Mouse (Mus musculus) kidney, postnatal 4 days (tissue): Measurements from ENCODE around the gene Kcnj11.

ENCODE experiments used
- DNase-seq, 2 experiments: peaks; one replicate each; pipeline ENCODE4 v3.0.0; 2021; ENCODE audit warnings: mixed read lengths in 2 of 2

Gene Kcnj11

DNA sequence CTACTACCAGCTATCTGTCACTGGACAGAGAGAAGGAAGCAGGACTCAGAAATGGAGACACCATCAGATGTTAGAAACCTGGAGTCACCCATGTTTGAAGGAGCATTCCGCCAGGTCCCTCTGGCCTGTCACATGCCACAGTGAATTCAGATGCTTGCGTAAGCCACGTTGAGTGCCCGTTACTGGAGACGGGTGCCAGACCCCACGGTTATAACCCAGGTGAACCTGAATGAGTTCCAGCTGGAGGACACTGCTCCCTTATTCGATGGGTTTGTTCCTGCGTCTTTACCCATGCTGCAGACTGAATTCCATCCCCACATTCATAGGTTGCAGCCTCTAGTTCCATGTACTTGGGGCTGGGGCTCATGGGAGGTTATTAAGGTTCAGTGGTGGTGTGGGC lies 3.2 kb upstream of the Kcnj11 start:
- DNase-seq: no peak

- DNase-seq: no peak
Measured at GRCm38 (mm10) chr7:46103075-46103591, 2.6 kb upstream of the Kcnj11 start.

DNA sequence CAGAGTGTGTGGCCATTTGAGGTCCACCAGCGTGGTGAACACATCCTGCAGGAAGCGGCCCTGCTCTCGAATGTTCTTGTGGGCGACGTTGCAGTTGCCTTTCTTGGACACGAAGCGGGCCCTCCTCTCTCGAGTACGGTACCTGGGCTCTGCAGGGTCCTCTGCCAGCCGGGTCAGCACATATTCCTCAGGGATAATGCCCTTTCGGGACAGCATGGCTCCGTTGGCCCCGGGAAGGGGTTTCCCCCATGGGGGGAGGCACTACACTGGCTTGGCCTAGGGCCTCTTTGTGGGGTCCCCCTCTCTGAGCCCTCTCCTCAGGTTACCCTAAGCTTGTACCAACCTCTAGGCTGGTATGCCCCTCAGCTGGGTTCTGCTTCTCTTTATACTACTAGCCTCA lies 882 bp downstream of the Kcnj11 start:
- no peak for DNase-seq

GRCm38 (mm10) chr7:46098919-46099286 lies 1.7 kb downstream of the Kcnj11 start:
- no peak for DNase-seq

- DNase-seq: no peak
Measured at GRCm38 (mm10) chr7:46098221-46098918, 2.2 kb downstream of the Kcnj11 start.

DNA sequence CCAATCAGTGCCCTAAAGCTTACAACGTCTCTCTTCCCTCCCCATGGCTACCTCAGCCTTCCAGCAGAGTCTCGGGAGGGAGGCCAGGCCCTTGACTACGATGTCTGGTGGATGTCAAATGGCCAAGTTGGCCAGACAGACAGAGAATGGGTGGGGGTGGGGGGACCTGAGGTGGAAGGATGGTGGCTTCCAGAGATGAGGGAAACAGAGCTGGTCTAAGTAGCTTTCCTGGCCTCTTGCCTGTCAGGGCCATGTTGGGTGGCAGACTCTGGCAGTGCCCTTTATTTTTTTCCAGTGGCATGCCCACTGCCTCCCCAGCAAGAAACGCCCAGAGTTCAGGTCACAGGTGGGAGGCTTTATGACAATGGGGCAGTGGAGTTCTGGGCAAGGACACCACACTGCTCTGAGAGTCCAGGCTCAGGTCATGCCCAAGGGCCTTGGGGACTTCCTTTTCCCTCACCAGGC lies 3.2 kb downstream of the Kcnj11 start:
- DNase-seq: no peak

GRCm38 (mm10) chr7:46096136-46096535 lies 4.4 kb downstream of the Kcnj11 start:
- DNase-seq: peak; percentile 78 to 80

- no peak for DNase-seq
Measured at GRCm38 (mm10) chr7:46092803-46093202, 7.8 kb downstream of the Kcnj11 start.

GRCm38 (mm10) chr7:46088241-46088640 lies 12.3 kb downstream of the Kcnj11 start:
- DNase-seq: no peak

GRCm38 (mm10) chr7:46086378-46086777 lies 14.2 kb downstream of the Kcnj11 start:
- DNase-seq: no peak

GRCm38 (mm10) chr7:46084839-46085513 lies 15.6 kb downstream of the Kcnj11 start:
- DNase-seq: peak; percentile 54 to 64

DNA sequence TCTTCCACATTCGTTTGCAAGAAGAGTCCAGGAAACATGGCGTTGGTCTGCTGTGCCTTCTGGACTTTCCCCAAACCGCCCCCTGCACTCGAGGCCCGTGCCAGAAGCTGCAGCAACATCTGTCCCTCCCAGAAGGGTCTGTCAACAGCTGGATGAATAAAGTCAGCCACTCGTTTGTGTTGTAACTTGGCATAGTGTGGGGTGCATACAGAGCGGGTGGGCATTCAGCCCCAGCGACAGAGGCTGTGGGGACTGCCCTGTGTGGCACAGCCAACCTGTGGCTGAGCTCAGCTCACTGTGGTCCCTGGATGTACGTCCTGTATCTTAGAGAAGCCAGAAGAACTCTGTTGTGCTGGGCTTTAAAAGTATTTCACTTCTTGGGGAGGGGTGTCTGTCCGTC lies 16.5 kb downstream of the Kcnj11 start:
- DNase-seq: no peak

DNA sequence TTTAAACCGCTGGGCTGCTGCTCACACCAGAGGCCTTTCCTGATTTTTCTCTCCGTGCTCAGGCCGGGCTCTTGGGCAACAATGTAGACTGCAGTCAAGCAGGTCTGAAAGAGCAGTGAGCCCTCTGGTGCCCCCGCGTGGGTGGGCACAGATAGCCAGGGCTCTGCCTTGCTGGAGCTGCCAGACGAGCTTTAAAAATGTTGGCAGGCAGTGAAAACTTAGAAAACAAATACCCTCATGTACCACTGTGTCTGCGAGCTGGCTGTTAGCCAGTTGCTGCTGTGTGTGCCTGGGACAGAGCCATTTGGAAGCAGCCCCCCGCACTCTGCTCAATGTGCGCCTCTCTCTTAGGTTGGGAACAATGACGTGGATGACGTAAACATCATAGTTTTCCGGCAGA lies 22.9 kb downstream of the Kcnj11 start:
- DNase-seq: no peak

- DNase-seq: no peak
Measured at GRCm38 (mm10) chr7:46076844-46077243, 23.7 kb downstream of the Kcnj11 start.

DNA sequence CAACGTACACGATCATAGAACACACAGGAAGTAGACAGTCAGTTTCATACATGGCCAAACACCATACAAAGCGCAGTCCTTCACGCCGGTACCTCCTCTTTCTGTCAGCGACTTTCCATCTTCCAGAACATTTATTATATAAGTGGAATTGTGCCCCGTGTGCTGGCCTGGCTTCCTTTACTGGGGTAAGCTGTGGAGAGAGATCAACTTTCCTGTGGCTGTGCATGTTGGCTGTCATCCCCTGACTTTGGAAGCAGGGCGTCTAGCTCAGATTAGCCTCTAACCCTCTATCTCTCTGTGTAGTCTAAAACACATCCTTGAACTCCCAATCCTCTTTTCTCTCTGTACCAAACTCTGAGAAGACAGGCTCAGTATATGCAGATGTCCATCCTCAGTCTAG lies 31.7 kb downstream of the Kcnj11 start:
- DNase-seq: no peak

GRCm38 (mm10) chr7:46063296-46063695 lies 37.3 kb downstream of the Kcnj11 start:
- no peak for DNase-seq

- no peak for DNase-seq
Measured at GRCm38 (mm10) chr7:46061614-46062013, 39.0 kb downstream of the Kcnj11 start.

GRCm38 (mm10) chr7:46060688-46061087 lies 39.9 kb downstream of the Kcnj11 start:
- no peak for DNase-seq

DNA sequence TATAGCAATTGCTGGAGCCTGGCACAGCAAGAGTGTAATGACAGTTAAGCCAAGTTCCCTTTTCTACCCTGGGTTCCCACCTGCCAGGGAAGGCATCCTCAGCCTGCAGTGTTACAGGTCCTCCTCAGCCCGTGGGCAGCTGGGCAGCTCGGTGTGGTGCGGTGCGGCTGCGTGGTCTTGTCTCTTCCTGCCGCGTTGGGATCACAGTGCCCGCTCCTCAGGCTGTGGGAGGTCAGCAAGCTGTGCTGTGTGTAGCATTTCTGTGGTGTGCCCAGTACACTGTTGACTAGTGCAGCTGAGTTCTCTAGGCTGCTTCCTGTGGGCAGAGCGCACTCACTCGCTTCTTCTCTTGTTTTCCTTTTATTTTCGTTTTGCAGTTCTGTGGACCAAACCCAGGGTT lies 41.7 kb downstream of the Kcnj11 start:
- DNase-seq: no peak

- DNase-seq: no peak
Measured at GRCm38 (mm10) chr7:46053566-46053965, 47.0 kb downstream of the Kcnj11 start.

DNA sequence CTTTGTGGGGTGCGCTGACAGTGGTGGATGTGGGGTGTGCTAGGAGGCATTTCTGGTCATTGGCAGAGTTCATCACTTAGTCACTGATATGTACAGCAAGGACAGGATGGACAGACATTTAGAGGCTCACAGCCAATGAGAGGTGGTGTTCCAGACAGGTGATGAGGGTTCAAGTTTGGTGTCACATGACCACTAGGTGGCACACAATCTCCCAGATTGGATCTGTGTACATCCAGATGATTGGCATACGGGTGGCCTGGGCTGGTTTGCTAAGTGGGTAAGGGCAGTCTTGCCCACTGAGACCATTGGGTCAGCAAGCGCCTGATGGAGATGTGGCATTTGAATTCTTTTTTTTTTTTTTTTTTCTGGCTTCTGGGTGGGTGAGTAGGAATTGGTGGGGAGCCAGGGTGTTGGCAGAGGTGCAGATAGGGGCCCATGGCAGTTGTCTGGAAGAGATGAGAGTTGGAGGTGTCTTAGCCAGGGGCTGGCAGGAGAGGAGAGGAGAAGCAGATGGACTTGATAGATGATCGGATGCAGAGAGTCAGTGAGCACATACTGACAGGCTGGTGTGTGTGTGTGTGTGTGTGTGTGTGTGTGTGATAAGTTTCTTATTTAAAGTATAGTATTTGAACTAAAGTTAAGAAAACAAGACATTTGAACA lies 48.3 kb downstream of the Kcnj11 start:
- DNase-seq: peak in 1 of 2 experiments; percentile 14

- DNase-seq: no peak
Measured at GRCm38 (mm10) chr7:46049981-46050380, 50.6 kb downstream of the Kcnj11 start.

DNA sequence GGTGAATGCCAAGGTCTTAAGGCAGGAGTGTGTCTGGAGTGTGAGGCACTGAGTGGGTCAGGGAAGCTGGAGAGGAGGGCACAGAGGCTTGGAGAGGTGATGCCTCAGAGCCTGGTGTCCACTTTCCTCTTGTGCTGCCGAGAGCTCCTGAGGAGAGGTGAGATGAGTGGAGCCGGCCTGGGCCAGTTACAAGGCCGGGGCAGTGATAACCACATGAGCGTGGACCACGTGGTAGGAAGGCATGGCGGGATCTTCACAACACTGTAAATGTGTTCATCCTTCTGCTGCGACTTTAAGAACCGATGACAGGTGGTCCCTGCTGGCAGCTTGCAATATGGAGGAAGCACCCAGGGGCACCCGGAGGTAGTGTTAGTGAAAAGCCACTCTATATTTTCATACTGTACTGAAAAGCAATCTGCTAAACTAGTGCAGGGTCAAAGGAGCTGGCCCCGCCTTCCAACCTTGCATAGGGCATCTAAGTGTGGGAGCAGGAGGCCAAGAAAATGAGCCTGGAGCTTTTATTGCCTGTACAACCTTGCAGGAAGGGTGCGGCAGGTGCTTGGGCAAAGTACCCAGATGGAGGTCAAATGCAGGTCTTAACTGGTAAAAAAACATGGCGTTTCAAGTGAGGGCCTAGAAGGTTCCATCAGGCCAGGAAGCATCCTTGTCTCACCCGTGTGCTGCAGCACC lies 52.5 kb downstream of the Kcnj11 start:
- no peak for DNase-seq
